Mouse (Mus musculus): Measurements from ENCODE around the gene Serpina1f.

GRCm38 (mm10) chr12:103676039-103676438 is 19.3 kb downstream of the Serpina1f start, which contains the start of gene Serpina16:
- no peak for TF ChIP-seq POLR2A (IDR thresholded peaks at IDR 0.05; ENCODE audit: insufficient read depth, low read depth, low read length)
- TF ChIP-seq CTCF (IDR thresholded peaks at IDR 0.05), result no peak
